Mouse (Mus musculus) ES-E14 (cell line): Measurements from ENCODE around the gene Iqgap1.

Experiments used
- CHD2 ChIP-seq: IDR thresholded peaks from 2 replicates; pipeline ENCODE4 v1.6.1; 2014; ENCODE audit warnings: mild to moderate bottlenecking, low read depth, low read length, inconsistent platforms
- MAFK ChIP-seq: IDR thresholded peaks from 2 replicates; pipeline ENCODE4 v1.6.1; 2014; ENCODE audit warnings: mild to moderate bottlenecking, low read depth, low read length, inconsistent platforms; ENCODE audit not compliant: insufficient read depth
- ZC3H11A ChIP-seq: IDR thresholded peaks from 2 replicates; pipeline ENCODE4 v1.6.1; 2012; ENCODE audit warnings: low read depth, mild to moderate bottlenecking, inconsistent platforms, low read length, borderline replicate concordance

GRCm38 (mm10) chr7:80740954-80741353, 84.8 kb downstream of the Iqgap1 start:
- no peak for TF ChIP-seq MAFK
- no peak for TF ChIP-seq ZC3H11A
- TF ChIP-seq CHD2 = no peak
